Mouse (Mus musculus) embryonic stem cell, embryonic (primary cell): Measurements from ENCODE around the gene Uap1.
"Not testable (repeated sequence)": the region's sequence is repeated elsewhere in the genome, so short reads cannot be mapped to it uniquely, and the experiment has no call there.

Experiments
- CTCF ChIA-PET, 4 experiments: fragments of 300-600 bp in 2 of 4; fragments of 350-600 bp in 2 of 4; sonication (Branson Sonifier 250); formaldehyde crosslinking; loops; one replicate each; lab custom pipeline; 2022; ENCODE audit warnings: inconsistent platforms in 2 of 4; lab: Charles Lee
- POLR2A ChIA-PET, 4 experiments: fragments of 300-600 bp in 2 of 4; fragments of 350-600 bp in 2 of 4; sonication (Branson Sonifier 250); formaldehyde crosslinking; loops; one replicate each; lab custom pipeline; 2022; ENCODE audit warnings: antibody characterized with exemption in 4 of 4, inconsistent platforms in 1 of 4; lab: Charles Lee

Uap1 gene

DNA sequence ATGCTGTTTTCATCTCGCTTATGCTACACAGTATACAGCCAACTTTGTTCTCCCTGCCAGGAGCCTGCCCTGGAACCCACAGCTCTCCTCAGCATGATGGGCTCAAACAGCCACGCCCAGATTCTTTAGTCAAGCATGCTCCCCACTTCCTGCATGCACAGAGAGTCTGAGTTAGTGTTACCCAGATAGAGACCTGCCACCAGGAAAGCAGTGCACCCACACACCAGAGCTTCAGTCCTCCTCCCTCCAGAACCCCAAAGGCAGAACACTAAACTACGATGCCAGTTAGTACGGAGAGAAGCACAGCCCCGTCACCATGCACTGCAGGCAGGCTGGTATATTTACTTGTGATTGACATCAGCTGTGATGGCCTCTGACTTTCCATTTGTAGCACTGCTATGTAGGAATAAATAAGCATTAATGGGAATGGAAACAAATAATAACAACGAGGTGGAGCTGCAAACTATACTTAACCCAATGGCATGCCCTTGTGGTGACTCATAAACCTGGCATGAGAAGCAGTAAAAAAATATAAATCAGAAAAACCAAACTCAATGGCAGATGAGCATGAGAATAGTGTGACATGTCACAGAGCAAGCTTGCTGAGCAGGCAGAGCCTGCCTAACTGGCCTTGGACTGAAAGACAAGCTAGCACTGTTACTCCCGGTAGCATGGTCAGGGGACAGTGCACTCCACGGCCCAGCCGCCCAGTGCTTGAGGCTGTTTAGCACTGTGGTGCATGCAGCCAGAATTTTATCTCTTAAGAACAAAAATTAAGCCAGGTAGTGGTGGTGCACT is 26.9 kb downstream of the Uap1 start:
- POLR2A ChIA-PET = no interaction called here
- CTCF ChIA-PET = interaction anchor here in 2 of 4 experiments (0.9 to 1.4 kb wide), 2 partner anchors 11 kb away, joined by 4 read pairs; no protein-coding TSS in a partner anchor

DNA sequence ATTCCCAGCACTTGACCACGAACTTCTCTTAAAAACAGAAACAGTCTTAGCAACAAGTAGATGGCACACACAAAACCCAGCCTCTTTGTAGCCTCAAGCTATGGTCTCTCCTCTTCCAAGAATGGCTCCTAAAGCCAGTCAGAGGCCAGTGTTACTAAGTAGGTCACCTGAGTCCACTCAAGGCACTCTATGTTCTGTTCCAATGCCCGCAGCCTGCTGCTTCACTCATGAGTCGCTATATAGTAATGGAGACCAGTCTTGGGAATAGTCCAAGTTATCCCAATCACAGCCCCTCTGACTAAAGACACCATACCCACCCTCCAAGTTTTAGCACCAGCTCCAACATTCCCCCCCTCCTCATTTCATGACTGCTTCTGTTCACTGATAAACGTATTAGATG is 29.2 kb downstream of the Uap1 start:
- CTCF ChIA-PET = no interaction called here
- POLR2A ChIA-PET = no interaction called here

DNA sequence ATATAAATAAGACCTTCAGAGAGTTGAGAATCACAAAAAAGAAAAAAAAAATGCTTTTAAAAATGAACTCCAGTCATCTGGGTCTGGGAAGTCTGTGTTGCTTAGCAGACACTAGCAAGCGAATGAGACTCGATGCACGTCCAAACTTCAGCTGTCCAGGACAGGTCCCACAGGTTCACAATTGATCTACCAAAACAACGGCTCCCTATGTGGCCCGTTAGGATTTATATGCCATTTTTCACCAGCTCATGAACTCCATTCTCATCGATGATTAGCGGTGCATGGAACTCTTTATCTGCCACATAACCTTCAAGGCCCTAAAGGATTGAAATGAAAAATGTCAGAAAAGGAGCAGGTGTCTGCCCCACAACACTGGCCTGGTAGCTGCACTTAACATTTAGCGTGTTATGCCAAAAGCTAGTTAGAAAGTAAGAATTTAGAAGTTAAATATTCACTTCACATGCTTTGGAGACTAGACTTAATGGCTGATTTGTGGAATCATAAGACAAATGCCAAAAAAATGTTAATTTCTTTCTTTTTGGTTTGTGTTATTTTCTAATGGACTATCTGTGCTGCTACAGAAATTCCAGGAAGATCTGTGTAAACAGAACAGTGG is 32.4 kb downstream of the Uap1 start:
- POLR2A ChIA-PET = interaction anchor here in 1 of 4 experiments (0.5 kb wide), 1 partner anchor 42 kb away, joined by 4 read pairs; no protein-coding TSS in a partner anchor
- CTCF ChIA-PET = no interaction called here

DNA sequence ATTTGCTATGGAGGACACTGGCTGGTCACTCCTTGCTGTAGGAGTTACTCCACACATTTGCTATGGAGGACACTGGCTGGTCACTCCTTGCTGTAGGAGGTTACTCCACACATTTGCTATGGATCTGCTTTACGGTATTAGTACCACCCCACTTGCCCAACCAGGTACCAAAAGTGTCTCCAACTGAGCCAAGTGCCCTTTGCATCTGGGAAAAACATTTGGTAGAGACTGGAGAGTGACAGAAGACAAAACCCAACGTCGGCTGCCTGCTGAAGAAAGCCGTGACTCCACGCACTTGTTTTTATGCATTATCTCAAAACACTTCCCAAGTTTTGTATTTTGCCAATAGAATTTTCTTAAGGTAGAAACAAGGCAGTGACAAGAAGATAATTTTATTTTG is 33.1 kb downstream of the Uap1 start:
- POLR2A ChIA-PET = interaction anchor here in 1 of 4 experiments (0.5 kb wide), 1 partner anchor 41 kb away, joined by 4 read pairs; no protein-coding TSS in a partner anchor
- CTCF ChIA-PET = no interaction called here

DNA sequence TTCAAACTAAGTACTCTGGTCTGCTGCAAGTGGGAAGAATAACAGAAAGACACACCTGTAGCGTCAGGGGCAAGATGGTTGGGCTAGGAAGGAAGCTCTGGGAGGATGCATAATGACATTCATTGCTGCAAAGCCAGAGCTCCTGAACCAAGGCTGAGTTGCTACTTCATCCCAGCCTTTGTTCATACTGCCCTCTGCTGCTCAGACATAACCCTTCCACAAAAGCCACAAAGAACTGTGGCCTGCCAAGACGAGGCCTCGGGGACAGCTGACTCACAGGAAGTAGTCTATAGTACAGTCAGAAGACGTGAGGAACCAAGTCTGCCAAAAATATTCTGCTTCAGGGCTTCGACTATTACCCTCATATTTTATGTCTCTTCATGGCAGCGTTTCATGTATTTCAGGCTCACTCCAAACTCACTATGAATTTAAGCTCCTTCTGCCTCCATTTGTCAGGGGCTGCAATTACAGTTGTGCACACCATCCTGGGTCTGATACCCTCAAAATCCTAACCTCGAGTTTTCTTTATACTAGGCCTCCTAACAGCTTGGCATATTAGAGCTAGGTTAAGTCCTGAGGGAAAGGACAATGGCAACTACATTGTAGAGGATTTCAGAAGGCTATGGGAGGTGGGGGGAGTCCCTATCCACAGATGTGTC is 38.3 kb downstream of the Uap1 start:
- CTCF ChIA-PET = interaction anchor here (0.6 to 1.6 kb wide), 40 partner anchors 11 to 604 kb away, joined by 3 to 13 read pairs (median 4); partner anchors contain the start of genes Hsd17b7 (in 2 of the 4) and Ddr2 (in 1 of the 4)
- POLR2A ChIA-PET = interaction anchor here (0.7 to 1.6 kb wide), 9 partner anchors 14 to 218 kb away, joined by 3 to 6 read pairs (median 4); partner anchors contain the start of genes Hsd17b7 (in 2 of the 4) and Ccdc190 (in 1 of the 4)

DNA sequence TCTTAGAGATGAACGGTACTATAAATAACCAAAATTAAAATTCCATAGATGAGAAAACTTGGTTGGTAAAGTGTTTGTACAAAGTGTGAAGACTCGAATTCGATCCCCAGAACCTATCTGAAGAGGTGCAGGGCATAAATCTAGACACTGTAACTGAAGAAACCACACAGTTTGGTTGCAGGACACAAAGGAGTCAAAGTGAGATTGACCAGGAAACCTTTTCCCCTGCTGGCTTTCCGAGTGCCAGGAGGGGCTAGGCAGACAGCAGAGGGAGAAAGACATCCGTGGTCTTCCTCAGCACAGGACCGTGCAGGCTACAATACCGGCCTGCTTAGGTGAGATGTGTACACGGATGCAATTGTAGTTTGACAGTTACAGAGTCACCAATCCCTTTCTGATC is 40.5 kb downstream of the Uap1 start:
- POLR2A ChIA-PET = no interaction called here
- CTCF ChIA-PET = no interaction called here

DNA sequence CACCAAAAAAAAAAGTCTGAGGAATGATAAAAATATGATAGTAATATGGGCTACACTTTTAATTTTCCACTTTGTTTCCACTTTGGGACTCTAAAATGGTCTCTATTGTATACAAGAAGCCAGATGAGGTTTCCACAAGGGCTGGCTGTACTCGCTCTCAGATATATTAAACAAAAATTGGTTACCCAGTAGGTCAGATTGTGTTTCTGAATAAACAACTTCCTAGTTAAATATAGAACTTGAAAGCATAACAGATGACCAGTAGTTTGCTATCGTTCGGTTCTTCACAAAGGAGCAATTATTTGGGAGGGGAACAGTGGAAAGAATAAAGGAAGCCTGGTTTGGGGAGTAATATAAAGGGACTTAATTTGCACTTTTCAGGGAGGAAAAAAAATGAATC is 43.8 kb downstream of the Uap1 start:
- CTCF ChIA-PET = no interaction called here

DNA sequence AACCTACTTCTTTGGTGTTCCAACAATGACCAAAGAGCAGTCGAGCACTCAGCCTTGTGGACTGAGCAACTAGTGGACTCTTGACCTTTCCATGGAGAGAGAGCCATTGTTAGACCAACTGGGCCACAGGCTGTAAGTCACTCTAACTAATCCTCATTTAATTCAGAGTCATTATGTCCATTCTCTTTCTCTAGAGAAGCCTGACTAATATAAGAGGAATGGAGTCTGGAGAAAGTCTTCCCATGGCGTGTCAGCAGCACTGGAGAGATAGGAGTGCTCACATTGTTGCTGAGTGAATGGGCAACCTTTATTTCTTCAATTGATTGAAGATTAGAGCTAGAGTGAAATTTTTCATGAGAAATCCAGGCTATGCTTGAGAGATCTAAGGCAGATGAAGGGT is 50.1 kb downstream of the Uap1 start:
- ChIA-PET CTCF (interaction anchor here in 1 of 4 experiments (3.2 kb wide), 1 partner anchor 12 kb away, joined by 8 read pairs; no protein-coding TSS in a partner anchor), POLR2A (no interaction called here)

More for the DNA sequence above, 43.8 kb downstream of the Uap1 start:
- POLR2A ChIA-PET = no interaction called here

DNA sequence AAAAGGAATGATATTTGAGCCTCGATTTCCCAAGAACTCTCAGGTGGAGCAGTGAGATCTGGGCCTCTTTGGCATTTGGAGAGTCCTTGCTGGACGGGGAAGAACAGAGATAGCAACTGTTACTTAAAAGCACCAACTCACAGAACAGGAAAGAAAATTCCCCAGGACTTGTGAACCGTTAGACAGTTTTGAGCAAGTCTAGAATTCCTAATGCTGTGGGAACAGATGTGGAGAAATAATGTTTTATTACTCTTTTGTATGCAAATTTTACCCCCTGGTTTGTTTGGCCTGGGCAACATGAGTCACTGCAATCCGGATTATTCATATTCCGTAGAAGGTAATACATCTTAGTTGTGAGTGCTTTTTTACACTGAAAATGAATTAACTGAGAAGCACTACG is 61.1 kb downstream of the Uap1 start:
- ChIA-PET POLR2A (interaction anchor here in 1 of 4 experiments (0.7 kb wide), 1 partner anchor 144 kb away, joined by 4 read pairs; no protein-coding TSS in a partner anchor), CTCF (interaction anchor here in 1 of 4 experiments (0.6 kb wide), 1 partner anchor 246 kb away, joined by 6 read pairs; no protein-coding TSS in a partner anchor)

DNA sequence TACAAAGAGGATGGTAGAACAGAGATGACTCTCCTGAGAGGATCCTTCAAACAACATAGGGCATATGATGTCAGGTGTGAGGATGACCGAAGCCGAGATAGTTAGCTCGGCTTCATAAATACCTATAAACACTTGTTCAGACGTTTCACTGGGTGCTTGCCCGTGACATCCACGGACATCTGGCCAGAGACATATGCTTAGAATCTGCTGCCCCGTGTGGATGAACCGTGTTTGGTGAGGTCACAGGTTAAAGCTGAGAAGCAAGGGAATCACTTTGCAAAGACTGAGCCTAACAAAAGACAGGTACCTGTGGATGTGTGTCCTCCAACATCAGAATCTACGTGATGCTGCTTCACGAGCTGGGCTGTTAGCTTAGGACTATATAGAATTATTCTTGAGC is 62.5 kb downstream of the Uap1 start:
- ChIA-PET POLR2A (interaction anchor here in 1 of 4 experiments (1.3 kb wide), 1 partner anchor 24 kb away, joined by 6 read pairs; no protein-coding TSS in a partner anchor), CTCF (interaction anchor here in 1 of 4 experiments (0.8 kb wide), 1 partner anchor 24 kb away, joined by 3 read pairs; no protein-coding TSS in a partner anchor)

DNA sequence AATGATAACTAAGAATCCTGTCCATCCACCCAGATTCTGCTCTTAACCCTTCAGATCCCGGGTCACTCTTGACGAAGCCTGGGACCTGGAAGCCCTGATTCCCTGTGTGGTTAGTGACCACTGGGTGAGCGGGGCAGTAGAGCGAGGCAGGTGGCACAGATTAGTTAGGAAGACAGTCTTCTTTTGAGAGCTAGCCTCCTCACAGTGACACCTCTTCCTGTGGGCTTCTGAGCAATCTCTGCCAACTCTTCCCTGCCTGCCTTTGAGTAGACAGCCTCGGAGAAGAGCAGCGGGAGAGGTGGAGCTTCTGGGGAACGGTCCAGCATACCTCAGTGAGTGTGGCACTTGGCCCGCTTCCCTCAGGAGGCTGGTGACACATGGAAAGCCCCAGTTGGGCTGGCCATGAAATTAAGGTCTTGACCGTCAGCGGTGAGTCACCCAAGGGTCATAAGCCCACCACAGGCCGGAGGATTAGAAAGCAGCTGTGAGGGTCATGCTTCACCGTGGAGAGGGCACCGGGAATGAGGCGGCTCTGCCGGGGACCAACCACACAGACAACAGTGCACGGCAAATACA is 63.0 kb downstream of the Uap1 start:
- POLR2A ChIA-PET = interaction anchor here in 1 of 4 experiments (1.3 kb wide), 1 partner anchor 25 kb away, joined by 6 read pairs; no protein-coding TSS in a partner anchor
- CTCF ChIA-PET = interaction anchor here in 1 of 4 experiments (0.8 kb wide), 1 partner anchor 25 kb away, joined by 3 read pairs; no protein-coding TSS in a partner anchor

DNA sequence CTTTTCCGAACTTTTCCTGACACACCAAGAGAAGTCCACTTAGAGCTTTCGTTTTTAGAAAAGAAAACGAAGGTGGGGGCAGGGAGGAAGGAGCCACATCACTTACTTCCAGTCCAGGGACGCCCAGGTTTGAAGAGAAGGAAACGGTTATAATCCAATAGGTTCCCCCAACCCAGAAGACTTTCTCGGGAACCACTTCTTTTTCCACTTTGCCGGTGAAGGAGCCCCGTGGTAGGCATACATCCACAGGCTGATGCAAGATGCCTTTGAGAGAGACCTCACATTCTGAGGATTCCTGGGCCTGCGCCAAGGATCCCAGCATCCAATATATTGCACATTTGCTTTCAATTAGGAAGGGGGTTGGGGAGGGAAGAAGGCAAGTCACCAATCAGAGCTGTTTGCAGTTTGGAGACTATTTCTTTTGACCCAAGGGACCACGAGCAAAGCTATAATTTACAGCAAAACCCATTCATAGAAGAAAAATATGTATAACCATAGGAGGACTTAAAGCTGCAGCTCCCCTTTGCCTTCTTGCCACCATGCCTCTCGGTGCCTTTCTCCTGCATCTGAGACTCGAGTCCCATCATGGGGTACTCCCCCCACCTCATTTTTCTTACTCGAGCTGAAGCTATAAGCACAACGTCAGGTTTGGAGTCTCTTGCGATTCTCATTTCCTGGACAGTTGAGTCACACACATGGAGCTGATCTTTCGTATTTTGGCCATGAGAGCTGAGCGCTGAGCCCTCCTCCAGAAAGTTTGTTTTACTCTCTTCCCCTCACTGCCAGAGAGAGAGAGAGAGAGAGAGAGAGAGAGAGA is 64.0 kb downstream of the Uap1 start, which contains the start of gene Ddr2:
TSS of gene Ddr2 (minus strand) at position 247 of the 817 bp plus-strand sequence.
- ChIA-PET POLR2A (interaction anchor here in 1 of 4 experiments (1.0 to 1.7 kb wide), 3 partner anchors 12 to 141 kb away, joined by 3 to 4 read pairs (median 4); no protein-coding TSS in a partner anchor), CTCF (interaction anchor here in 3 of 4 experiments (0.6 to 1.4 kb wide), 5 partner anchors 25 to 502 kb away, joined by 3 to 7 read pairs (median 4); no protein-coding TSS in a partner anchor)

DNA sequence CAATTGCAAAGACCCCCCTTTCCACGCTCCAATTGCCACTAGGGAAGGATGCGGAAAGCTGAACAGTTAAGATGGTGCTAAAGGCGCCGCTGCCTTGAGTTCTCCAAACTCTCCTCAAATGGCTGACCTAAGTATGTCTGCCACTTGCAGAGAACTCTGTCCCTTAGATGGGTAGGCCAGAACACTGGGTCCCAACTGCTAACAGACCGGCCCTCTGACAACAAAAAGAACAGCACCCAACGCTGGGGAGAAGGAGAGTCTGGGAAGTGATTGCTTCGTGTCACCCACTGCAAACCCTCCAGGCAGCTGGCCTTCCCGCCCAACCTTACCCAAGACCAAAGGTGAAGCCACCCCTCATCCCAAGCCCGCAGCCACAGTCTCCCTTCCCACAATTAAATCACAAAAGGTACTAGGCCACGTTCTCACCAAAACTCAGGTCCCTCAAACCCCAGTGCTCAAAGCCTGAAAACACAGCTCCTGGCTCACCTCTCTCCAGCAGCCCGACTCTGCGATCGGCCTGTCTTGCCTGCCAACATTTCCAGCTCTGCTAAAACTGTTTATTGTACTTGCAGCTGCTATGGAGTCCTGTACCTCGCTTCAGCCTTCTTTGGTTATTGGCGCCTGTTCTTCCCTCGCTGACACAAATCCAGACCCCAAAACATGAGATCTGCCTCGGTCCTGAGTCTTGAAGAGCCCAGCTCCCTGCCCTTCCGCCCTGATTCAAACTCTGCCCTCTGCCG is 64.8 kb downstream of the Uap1 start:
- ChIA-PET POLR2A (interaction anchor here in 1 of 4 experiments (1.0 to 1.7 kb wide), 3 partner anchors 13 to 140 kb away, joined by 3 to 4 read pairs (median 4); no protein-coding TSS in a partner anchor), CTCF (interaction anchor here in 3 of 4 experiments (0.8 to 1.4 kb wide), 5 partner anchors 26 to 503 kb away, joined by 3 to 4 read pairs (median 3); no protein-coding TSS in a partner anchor)

DNA sequence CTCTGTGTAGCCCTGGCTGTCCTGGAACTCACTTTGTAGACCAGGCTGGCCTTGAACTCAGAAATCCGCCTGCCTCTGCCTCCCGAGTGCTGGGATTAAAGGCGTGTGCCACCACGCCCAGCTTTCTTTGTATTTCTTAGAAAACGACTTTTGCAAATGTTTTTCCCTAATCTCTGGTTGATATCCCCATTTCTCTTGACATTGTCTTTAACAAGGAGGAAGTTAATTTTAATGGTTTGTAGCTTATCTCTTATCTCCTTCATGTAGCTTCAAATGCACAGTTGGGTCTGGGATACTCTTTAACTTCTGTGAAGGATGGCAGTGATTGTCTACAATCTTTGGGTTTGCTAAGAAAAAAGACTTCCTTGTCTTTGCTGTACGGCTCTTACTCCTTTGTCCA is 71.9 kb downstream of the Uap1 start:
- CTCF ChIA-PET = not testable (repeated sequence)

More for the DNA sequence above, 71.9 kb downstream of the Uap1 start:
- POLR2A ChIA-PET = interaction anchor here in 1 of 4 experiments (0.5 kb wide), 1 partner anchor 8 kb away, joined by 3 read pairs; no protein-coding TSS in a partner anchor
